Mouse (Mus musculus) midbrain, embryonic 14.5 days (tissue): ENCODE measurements at regions not wholly inside any gene's neighbourhood (a gene's known extent, or its start where the extent isn't known, plus 50 kb on each side); places are given as distances from the start of the nearest gene placed in this dataset.

Source experiments
- ATAC-seq: fragments of 200-750 bp; cut with Nextera tagmentation; 2 replicates; pipeline ENCODE4 v1.8.0; 2017; ENCODE audit warnings: moderate number of reproducible peaks, moderate library complexity; ENCODE audit not compliant: low FRiP score, low TSS enrichment
- DNase-seq: peaks from one replicate; pipeline ENCODE4 v3.0.0-alpha.2; 2015
- H3K27ac ChIP-seq: fragments of 300-500 bp; sonication (generic); replicated peaks from 2 replicates; pipeline ENCODE4 v1.5.1; 2014; ENCODE audit warnings: mild to moderate bottlenecking, low read depth, low read length, moderate library complexity
- H3K27me3 ChIP-seq: fragments of 300-500 bp; sonication (generic); 2 replicates; pipeline ENCODE4 v1.6.1; 2014; ENCODE audit warnings: low read length, control low read depth, mixed read lengths; ENCODE audit not compliant: control insufficient read depth, insufficient read depth
- H3K36me3 ChIP-seq: fragments of 300-500 bp; sonication (generic); 2 replicates; pipeline ENCODE4 v1.6.1; 2014; ENCODE audit warnings: low read length, control low read depth; ENCODE audit not compliant: control insufficient read depth, insufficient read depth
- H3K4me1 ChIP-seq: fragments of 300-500 bp; sonication (generic); 2 replicates; pipeline ENCODE4 v1.6.1; 2014; ENCODE audit warnings: mild to moderate bottlenecking, antibody characterized with exemption, low read length, control low read depth; ENCODE audit not compliant: control insufficient read depth, insufficient read depth
- H3K4me2 ChIP-seq: fragments of 300-500 bp; sonication (generic); 2 replicates; pipeline ENCODE4 v1.6.1; 2014; ENCODE audit warnings: mild to moderate bottlenecking, low read length, moderate library complexity
- H3K4me3 ChIP-seq: fragments of 300-500 bp; sonication (generic); replicated peaks from 2 replicates; pipeline ENCODE4 v1.5.1; 2014; ENCODE audit warnings: low read depth, low read length
- H3K9ac ChIP-seq: fragments of 300-500 bp; sonication (generic); replicated peaks from 2 replicates; pipeline ENCODE4 v1.6.1; 2014; ENCODE audit warnings: mild to moderate bottlenecking, low read length, moderate library complexity
- H3K9me3 ChIP-seq: fragments of 300-500 bp; sonication (generic); 2 replicates; pipeline ENCODE4 v1.6.1; 2016; ENCODE audit warnings: low read length, control low read depth, mixed read lengths; ENCODE audit not compliant: control insufficient read depth
- WGBS: fragments of 180-500 bp; shearing (Covaris S2); extraction: QIAGEN DNeasy Blood & Tissue Kit; methylation state at CpG from one replicate; pipeline ENCODE4 v1.1.7; 2014; 5-methylcytosine and 5-hydroxymethylcytosine counted together

- no peak overlapping the region for H3K9ac ChIP-seq
- no peak overlapping the region for H3K4me2 ChIP-seq
- WGBS, result 82% methylated on average over 3 of the region's 3 CpGs
- no peaks in the 10 kb centered on the region for H3K9me3 ChIP-seq
- H3K27me3 ChIP-seq, result no peaks in the 10 kb centered on the region
- no peak for DNase-seq
- ATAC-seq, result no peak
- H3K27ac ChIP-seq, result no peak overlapping the region
- no peaks in the 10 kb centered on the region for H3K4me1 ChIP-seq
- no peak overlapping the region for H3K4me3 ChIP-seq
- H3K36me3 ChIP-seq, result no peaks in the 10 kb centered on the region
Observed at GRCm38 (mm10) chr8:103881146-103881486, 220.3 kb upstream of the Cdh5 start.

GRCm38 (mm10) chr8:103884873-103885780 lies 216.3 kb upstream of the Cdh5 start:
- H3K9ac ChIP-seq, result no peak overlapping the region
- H3K4me2 ChIP-seq, result no peak overlapping the region
- H3K27me3 ChIP-seq, result no peaks in the 10 kb centered on the region
- 87% methylated on average over 12 of the region's 12 CpGs for WGBS
- no peaks in the 10 kb centered on the region for H3K36me3 ChIP-seq
- DNase-seq, result no peak
- H3K4me3 ChIP-seq, result no peak overlapping the region
- no peak overlapping the region for H3K27ac ChIP-seq
- H3K9me3 ChIP-seq, result no peaks in the 10 kb centered on the region
- no peaks in the 10 kb centered on the region for H3K4me1 ChIP-seq
- no peak for ATAC-seq

- DNase-seq, result no peak
Observed at GRCm38 (mm10) chr8:103894589-103894988, 206.8 kb upstream of the Cdh5 start.

GRCm38 (mm10) chr8:103895132-103895531 lies 206.3 kb upstream of the Cdh5 start:
- no peaks in the 10 kb centered on the region for H3K4me1 ChIP-seq
- no peaks in the 10 kb centered on the region for H3K36me3 ChIP-seq
- no peaks in the 10 kb centered on the region for H3K27me3 ChIP-seq
- no peak overlapping the region for H3K9ac ChIP-seq
- ATAC-seq, result no peak
- no peak overlapping the region for H3K4me3 ChIP-seq
- H3K9me3 ChIP-seq, result no peaks in the 10 kb centered on the region
- no peak overlapping the region for H3K4me2 ChIP-seq
- no peak overlapping the region for H3K27ac ChIP-seq
- DNase-seq, result no peak
- 95% methylated on average over 6 of the region's 6 CpGs for WGBS

More at GRCm38 (mm10) chr8:103894589-103894988, 206.8 kb upstream of the Cdh5 start:
- Histone ChIP-seq H3K27ac (no peak overlapping the region), H3K36me3 (no peaks in the 10 kb centered on the region), H3K27me3 (no peaks in the 10 kb centered on the region), H3K4me3 (no peak overlapping the region), H3K9ac (no peak overlapping the region), H3K9me3 (no peaks in the 10 kb centered on the region), H3K4me2 (no peak overlapping the region), H3K4me1 (no peaks in the 10 kb centered on the region)
- 84% methylated on average over 6 of the region's 6 CpGs for WGBS
- no peak for ATAC-seq

GRCm38 (mm10) chr8:103897463-103897862 lies 204.0 kb upstream of the Cdh5 start:
- WGBS, result 92% methylated on average over 7 of the region's 7 CpGs
- ATAC-seq, result no peak
- Histone ChIP-seq H3K27ac (no peak overlapping the region), H3K27me3 (no peaks in the 10 kb centered on the region), H3K9me3 (no peaks in the 10 kb centered on the region), H3K4me2 (no peak overlapping the region), H3K36me3 (no peaks in the 10 kb centered on the region), H3K9ac (no peak overlapping the region), H3K4me3 (no peak overlapping the region), H3K4me1 (no peaks in the 10 kb centered on the region)
- DNase-seq, result no peak

GRCm38 (mm10) chr8:103902516-103902915 lies 198.9 kb upstream of the Cdh5 start:
- no peak overlapping the region for H3K4me2 ChIP-seq
- H3K27ac ChIP-seq, result no peak overlapping the region
- H3K4me1 ChIP-seq, result no peaks in the 10 kb centered on the region
- no peak for DNase-seq
- no peaks in the 10 kb centered on the region for H3K27me3 ChIP-seq
- no peak overlapping the region for H3K9ac ChIP-seq
- no peak for ATAC-seq
- WGBS, result 66% methylated on average over 1 of the region's 1 CpGs
- H3K36me3 ChIP-seq, result no peaks in the 10 kb centered on the region
- 0 out of 2 replicates have a peak, but pooled peaks cover 6% of the 10 kb centered on the region for H3K9me3 ChIP-seq
- H3K4me3 ChIP-seq, result no peak overlapping the region

- no peak overlapping the region for H3K4me2 ChIP-seq
- H3K4me3 ChIP-seq, result no peak overlapping the region
- H3K36me3 ChIP-seq, result no peaks in the 10 kb centered on the region
- no peaks in the 10 kb centered on the region for H3K27me3 ChIP-seq
- no peak overlapping the region for H3K27ac ChIP-seq
- no peak for ATAC-seq
- DNase-seq, result no peak
- H3K9me3 ChIP-seq, result 0 out of 2 replicates have a peak, but pooled peaks cover 6% of the 10 kb centered on the region
- no peaks in the 10 kb centered on the region for H3K4me1 ChIP-seq
- 89% methylated on average over 5 of the region's 5 CpGs for WGBS
- no peak overlapping the region for H3K9ac ChIP-seq
Observed at GRCm38 (mm10) chr8:103903635-103904034, 197.8 kb upstream of the Cdh5 start.

- DNase-seq, result no peak
- no peaks in the 10 kb centered on the region for H3K4me1 ChIP-seq
- H3K27ac ChIP-seq, result no peak overlapping the region
- ATAC-seq, result no peak
- H3K4me2 ChIP-seq, result no peak overlapping the region
- no peaks in the 10 kb centered on the region for H3K27me3 ChIP-seq
- H3K9me3 ChIP-seq, result 0 out of 2 replicates have a peak, but pooled peaks cover 6% of the 10 kb centered on the region
- no peaks in the 10 kb centered on the region for H3K36me3 ChIP-seq
- no peak overlapping the region for H3K9ac ChIP-seq
- H3K4me3 ChIP-seq, result no peak overlapping the region
- 91% methylated on average over 4 of the region's 4 CpGs for WGBS
Observed at GRCm38 (mm10) chr8:103907662-103908061, 193.8 kb upstream of the Cdh5 start.
